Mouse (Mus musculus) c-Kit-negative CD71-positive TER-119-positive erythroid progenitor cells, embryonic 14.5 days (primary cell): ENCODE measurements around the gene Fkbp7.
A peak's percentile ranks its signal among the peaks of the same experiment; 100 is the strongest.
"Not testable (repeated sequence)": the region's sequence is repeated elsewhere in the genome, so short reads cannot be mapped to it uniquely, and the experiment has no call there.

Experiments
- DNase-seq: peaks from one replicate; pipeline ENCODE4 v3.0.0-alpha.2; 2013; ENCODE audit warnings: low read depth, low spot score

Gene Fkbp7

DNA sequence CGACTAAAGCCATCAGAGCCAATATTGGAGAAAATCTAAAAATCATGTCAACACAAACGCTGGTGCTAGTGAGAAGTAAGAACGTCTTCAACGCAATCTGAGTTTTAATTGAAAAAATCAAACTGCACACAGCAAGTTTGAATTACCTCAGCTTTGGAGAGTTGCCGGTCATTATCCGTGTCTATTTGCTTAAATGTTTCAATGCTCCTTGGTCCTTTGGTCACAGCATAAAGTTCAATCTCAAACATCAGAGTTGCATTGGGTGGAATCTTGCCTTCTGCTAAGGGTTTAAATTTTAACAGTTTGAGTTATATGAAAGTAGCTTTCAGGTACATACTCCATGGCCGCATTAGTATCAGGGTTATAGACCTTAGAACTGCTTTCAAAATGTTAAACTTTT is 7.4 kb downstream of the Fkbp7 start:
- no peak for DNase-seq

DNA sequence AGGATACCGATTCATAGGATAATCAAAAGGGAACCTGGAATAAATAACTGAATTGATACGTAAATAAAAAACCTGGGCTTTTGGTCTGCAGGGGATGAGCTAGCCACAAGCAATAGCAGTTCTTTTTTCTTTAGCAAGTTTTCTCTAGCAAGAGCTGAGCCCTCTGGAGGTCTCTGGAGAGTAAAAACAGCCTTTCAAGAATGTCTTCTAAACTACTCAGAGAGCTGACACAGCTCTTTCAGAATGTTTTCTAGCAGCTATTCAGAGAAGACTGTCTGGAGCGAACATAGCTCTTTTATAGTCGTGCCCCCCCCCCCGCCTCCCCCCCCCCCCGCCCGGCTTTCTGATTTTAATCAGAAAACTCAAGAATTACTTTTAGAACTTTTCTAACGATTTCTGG is 13.5 kb downstream of the Fkbp7 start:
- no peak for DNase-seq

DNA sequence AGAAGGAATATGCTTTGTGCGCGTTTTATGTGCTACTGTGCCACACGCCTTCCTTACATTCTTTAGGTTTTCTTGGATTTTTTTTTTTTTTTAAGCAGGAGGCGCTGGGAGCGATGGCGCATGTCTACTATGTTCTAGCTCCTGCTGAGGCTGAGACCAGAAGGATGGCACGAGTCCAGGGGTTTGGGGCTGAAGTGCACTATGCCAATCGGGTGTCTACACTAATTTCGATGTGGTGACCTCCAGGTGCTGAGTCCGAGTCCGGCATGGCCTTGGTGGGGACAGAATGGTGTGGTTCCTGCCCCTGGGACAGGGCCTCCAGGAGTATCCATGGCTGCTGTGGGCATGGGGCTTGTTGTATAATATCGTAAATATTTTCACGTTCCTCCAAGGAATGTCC is 14.4 kb downstream of the Fkbp7 start:
- no peak for DNase-seq

GRCm38 (mm10) chr2:76655982-76656381 is 16.9 kb downstream of the Fkbp7 start:
- no peak for DNase-seq

GRCm38 (mm10) chr2:76655444-76655843 is 17.5 kb downstream of the Fkbp7 start:
- no peak for DNase-seq

DNA sequence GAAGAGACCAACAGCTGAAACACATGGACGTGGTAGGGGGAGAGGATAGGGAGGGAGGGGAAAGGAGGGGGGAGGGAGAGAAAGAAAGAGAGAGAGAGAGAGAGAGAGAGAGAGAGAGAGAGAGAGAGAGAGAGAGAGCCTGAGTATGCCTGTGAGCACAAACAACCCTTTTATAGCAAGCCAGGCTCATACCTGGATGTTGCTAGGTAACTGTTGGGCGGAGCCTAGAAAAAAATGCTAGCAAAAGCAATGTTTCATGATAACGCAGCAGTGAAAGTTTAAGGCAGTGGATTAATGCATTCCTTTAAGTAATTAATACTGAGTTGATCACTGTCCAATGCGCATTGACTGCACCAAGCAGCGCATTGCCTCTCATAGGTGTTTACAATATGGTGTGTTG is 18.3 kb downstream of the Fkbp7 start:
- DNase-seq = no peak

DNA sequence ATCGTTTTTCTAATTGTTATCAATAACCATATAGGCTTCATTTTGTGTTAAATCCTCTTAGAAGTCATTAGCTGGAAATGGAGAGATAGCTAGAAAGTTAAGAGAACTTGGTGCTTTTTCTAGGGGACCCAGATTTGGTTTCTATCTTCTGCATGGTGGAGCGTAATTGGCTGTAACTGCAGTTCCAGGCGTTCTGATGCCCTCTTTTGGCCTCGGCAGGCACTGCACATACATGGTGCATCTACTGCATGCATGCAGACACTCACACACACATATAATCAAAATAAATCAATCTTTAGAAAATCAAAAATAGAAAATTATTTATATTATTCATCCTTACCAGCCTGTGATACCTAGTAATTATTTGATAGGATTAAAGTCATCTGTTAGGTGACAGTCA is 19.8 kb downstream of the Fkbp7 start:
- no peak for DNase-seq

DNA sequence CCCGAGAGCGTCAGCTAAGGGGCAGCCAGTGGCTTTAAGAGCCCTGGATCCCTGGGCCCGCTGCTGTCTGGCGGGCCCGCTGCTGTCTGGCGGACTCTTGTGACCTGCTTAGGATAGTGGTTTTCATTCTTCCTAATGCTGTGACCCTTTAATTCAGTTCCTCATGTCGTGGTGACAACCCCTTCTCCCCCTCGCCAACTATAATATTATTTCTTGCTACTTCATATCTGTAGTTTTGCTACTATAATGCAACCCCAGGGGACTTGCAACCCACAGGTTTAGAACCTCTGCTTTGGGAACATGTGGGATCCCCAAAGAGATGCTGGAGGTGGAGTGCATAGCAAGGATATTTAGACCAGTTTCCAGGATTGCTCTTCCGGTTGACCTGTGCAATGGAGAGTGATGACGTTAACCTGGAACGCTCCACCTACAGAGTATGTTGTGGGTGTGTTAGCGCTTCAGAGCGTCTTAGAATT is 24.2 kb downstream of the Fkbp7 start:
- no peak for DNase-seq

DNA sequence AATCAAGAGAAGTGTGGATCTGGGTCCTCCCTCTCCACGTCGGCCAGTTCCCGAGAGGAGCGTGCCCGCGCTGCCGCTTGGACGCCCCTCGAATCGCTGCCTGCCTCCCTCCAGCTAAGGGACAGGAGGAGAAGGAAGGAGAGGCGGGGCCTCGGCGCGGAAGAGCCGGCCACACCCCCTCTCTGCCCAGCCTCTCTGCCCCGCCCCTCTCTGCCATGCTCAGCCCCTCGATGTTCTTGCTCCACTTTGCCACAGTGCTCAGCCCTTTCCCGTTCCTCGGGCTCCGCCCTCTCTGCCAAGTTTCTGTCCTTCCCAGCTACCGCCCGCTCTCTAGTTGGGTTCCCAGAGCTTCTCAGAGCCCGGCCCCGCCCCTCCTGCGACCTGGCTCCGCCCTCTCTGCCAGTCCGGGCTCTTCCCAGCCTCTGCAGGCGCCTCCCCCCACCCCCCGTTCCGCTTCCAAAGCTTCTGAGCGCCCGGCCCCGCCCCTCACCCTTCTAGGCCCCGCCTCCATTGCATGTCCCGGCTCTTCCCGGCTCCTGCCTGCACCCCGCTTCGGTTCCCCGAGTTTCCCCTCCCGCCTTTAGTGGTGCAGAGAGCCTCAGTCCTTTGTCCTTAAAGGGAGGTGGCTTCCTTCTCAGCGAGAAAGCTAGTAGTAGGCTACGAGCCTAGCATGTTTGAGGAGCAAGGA is 24.9 kb downstream of the Fkbp7 start, which contains the start of the genes Prkra and Pjvk:
Gene Prkra, minus strand, starts transcription at position 133 of the 688 bp plus-strand sequence.
Gene Pjvk, plus strand, starts transcription at position 594 of the 688 bp plus-strand sequence.
- peak; percentile 86 for DNase-seq

GRCm38 (mm10) chr2:76647441-76647869 is 25.5 kb downstream of the Fkbp7 start:
- DNase-seq = peak; percentile 12

DNA sequence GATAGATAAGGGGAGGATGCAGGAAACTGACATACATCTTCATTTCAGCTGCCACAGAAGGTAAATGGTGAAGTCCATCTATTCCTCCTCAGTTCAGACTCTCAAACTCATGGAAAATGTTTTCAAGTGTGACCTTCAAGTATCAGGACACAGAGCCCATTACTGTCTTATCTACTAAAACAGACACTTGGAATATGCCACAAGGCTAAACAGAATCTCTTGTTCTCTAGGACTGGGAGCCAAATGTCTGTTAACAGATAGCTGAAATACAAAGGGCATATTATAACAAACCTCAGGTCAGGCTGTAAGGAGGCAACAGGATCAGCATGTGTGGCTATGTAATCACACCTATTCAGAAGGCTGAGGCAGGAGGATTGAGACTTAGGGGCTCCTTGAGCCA is 29.1 kb downstream of the Fkbp7 start:
- no peak for DNase-seq

DNA sequence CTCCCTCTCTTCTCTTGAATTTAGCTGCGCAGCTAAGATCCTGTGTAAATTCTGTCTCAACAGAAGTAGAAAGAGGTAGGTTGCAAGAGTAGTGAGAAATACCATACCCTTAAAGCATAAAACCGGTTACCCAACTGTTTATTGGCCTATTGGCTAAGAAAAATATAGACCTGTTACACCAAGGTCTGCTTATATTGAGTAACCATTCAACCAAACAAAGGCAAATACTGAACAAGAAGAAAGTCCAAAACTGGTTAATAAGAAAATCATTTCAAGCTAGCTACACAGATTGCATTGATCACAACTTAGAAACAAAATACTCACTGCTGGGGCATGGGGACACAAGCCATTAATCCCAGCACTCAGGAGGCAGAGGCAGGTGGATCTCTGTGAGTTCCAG is 33.3 kb downstream of the Fkbp7 start:
- DNase-seq = no peak

- DNase-seq = no peak
These were observed 41.3 kb downstream of the Fkbp7 start for GRCm38 (mm10) chr2:76631600-76631999.

DNA sequence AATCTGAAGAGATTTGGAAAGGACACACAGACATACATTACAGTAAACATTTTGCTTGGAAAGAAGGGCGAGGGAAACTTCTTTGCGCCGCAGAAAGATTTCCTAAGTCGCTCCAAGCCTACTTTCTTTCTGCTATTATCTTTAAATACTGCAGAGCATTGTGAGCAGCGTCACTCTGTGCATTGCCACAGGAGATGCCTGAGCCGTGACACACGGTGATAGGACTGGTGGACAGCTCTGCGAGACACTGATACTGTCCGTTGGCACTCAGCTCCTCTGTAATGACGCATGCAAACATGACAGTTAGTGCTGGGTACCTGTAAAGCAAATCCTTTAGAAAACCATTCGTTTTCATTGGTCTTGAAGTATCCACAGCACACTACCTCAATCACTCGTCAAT is 42.6 kb downstream of the Fkbp7 start:
- no peak for DNase-seq

GRCm38 (mm10) chr2:76622316-76622715 is 50.6 kb downstream of the Fkbp7 start:
- DNase-seq = not testable (repeated sequence)

- DNase-seq = no peak
These were observed 51.2 kb downstream of the Fkbp7 start for GRCm38 (mm10) chr2:76621724-76622123.

- DNase-seq = no peak
These were observed 52.7 kb downstream of the Fkbp7 start for GRCm38 (mm10) chr2:76620188-76620587.

DNA sequence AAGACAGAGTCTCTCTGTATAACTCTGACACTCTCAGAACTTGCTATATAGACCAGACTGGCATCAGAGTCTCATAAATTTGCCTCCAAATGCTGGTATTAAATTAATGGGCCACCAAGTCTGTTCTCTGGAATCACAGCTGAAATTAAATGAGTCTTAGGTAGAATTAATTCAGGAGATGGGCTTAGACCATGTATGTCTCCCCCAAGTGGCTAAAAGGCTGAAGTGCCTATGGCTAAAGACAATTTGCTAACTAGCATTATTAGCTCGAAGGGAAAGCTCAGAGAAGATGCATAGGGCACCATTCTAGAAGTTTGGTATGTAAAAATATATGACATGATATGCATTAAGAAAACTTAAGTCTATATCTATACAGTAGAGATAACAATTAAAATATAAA is 54.8 kb downstream of the Fkbp7 start:
- no peak for DNase-seq
